Mouse (Mus musculus): ENCODE data around the gene Hist1h2bn.
"Not testable (repeated sequence)": the region's sequence is repeated elsewhere in the genome, so short reads cannot be mapped to it uniquely, and the experiment has no call there.

Gene Hist1h2bn

DNA sequence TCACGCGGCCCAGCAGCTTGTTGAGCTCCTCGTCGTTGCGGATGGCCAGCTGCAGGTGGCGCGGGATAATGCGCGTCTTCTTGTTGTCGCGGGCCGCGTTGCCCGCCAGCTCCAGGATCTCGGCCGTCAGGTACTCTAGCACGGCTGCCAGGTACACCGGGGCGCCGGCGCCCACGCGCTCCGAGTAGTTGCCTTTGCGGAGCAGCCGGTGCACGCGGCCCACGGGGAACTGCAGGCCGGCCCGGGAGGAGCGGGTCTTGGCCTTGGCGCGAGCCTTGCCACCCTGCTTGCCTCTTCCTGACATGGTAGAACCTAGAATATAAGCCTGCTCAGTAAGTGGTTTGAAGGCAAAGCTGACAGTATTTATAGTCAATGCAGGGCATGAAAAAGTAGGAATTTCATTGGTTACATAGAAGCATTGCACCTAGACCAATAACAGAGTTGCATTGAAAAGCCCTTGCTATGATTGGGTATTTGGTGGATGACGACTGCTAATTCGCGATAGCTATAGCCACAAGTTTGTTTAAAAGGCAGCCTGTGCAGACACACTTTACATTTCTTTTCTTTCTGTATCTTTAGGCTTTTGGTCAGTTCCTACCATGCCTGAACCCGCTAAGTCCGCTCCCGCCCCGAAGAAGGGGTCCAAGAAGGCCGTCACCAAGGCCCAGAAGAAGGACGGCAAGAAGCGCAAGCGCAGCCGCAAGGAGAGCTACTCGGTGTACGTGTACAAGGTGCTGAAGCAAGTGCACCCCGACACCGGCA lies at the start of gene Hist1h2bn, which contains the start of gene Hist1h2ak:
Gene Hist1h2bn (plus strand): TSS at position 600 of the 762 bp plus-strand sequence.
Gene Hist1h2ak (minus strand): TSS at position 304 of the 762 bp plus-strand sequence.
- DNase-seq (ENCODE audit: low read depth), result peak; percentile 96

DNA sequence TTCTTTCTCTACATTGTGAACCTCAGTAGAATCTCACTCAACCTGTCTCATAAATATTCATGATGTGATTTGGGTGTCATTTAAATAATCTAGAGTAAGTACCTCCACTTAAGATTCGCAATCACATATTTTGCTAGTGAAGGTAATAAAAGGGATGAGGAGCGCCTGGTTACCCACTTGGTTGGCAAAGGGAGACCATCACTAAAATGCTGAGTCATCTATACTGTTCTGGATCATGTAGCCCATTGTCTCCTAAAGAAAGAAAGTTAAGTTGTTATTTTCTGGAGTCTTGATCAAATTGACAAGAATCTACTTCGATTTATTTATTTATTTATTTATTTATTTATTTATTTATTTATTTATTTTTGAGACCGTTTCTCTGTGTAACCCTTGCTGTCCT lies 47.3 kb upstream of the Hist1h2bn start:
- DNase-seq (ENCODE audit: low read depth), result no peak

- DNase-seq (ENCODE audit: low read depth), result peak; percentile 81
These were observed 43.8 kb upstream of the Hist1h2bn start for GRCm38 (mm10) chr13:21710031-21710711.

DNA sequence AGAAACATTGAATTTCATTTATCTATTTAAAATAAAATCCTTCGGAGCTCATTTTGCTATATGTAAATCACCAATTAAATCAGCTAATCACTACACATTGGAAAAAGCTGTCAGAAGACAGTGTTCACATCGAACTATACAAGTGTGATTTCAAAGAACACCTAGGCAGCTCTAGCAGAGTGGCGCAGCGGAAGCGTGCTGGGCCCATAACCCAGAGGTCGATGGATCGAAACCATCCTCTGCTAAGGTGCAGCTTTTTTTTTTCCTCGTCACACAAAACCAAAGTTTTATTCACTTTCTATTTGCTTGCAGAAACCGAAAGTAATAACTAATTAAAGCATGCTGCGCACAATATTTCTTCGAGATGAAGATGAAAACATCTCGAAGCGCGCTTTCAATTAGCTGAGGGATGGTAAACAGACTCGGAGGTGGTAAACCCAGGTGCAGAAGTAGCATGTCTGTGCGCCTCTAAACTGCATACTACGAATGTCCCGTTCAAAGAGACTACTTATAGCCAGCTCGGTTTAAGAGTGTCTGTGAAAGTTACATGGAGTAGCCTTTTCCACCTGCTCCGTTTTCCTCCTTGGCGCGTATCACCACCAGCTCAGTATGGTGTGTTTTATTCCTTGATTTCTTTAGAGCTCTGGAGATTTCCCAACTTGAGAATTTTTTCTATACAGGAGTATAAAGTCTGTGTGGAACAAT lies 43.0 kb upstream of the Hist1h2bn start:
- DNase-seq (ENCODE audit: low read depth), result peak; percentile 59

DNA sequence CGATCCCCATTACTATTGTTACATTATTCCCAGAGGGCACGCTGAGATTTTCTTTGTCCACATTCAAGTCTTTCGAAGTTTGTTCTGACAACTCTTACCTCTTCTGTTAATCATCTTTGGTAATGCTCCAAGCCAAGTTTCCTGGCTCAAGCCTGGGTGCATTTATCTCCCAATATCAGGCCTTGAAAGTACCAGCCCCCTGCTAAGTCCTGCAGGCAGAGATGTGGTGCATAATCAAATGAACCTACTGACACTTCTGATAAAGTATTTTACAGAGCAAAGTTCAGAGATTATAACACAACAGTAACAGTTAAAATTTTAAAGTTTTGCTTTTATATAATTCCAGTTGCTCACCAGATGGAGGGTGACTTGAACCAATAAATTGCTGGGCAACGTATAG lies 42.2 kb upstream of the Hist1h2bn start:
- no peak for DNase-seq (ENCODE audit: low read depth)

GRCm38 (mm10) chr13:21714725-21715124 lies 39.2 kb upstream of the Hist1h2bn start:
- DNase-seq (ENCODE audit: low read depth), result peak; percentile 77

GRCm38 (mm10) chr13:21715131-21715863 lies 38.6 kb upstream of the Hist1h2bn start:
- peak; percentile 66 for DNase-seq (ENCODE audit: low read depth)

- peak; percentile 92 for DNase-seq (ENCODE audit: low read depth)
These were observed 37.9 kb upstream of the Hist1h2bn start, which contains the start of the genes Hist1h2bl and Hist1h2ai for GRCm38 (mm10) chr13:21715864-21716539. TSS of gene Hist1h2bl (minus strand) at chr13:21716143. TSS of gene Hist1h2ai (plus strand) at chr13:21716422.

DNA sequence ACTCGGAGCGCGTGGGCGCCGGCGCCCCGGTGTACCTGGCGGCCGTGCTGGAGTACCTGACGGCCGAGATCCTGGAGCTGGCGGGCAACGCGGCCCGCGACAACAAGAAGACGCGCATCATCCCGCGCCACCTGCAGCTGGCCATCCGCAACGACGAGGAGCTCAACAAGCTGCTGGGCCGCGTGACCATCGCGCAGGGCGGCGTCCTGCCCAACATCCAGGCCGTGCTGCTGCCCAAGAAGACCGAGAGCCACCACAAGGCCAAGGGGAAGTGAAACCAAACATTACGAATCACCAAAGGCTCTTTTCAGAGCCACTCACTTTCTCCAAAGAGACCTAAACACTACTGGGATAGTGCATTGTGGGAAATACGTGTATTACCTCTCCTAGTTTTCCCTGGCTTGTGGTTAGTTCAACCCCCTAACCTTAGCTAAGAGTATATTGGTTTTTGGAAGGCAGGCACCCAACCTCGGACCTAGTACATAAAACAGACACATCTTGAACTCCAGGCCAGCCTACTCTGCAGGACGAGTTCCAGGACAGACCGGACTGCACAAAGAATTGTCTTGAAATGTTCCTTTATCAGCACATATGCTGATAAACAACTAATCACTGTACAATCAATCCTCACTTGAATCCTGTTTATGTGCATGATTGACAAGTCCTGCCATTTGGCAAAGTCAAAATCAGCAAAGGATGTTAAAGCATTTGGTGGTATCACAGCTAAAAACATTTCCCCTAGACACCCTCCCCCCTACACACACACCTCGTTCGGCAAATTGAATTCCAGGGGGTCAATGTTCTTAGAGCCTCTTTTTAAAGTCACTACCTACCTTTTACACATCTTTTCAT lies 37.2 kb upstream of the Hist1h2bn start:
- not testable (repeated sequence) for DNase-seq (ENCODE audit: low read depth)

GRCm38 (mm10) chr13:21717397-21718357 lies 36.2 kb upstream of the Hist1h2bn start, which contains the start of gene Hist1h3h:
TSS of gene Hist1h3h (plus strand) at chr13:21717659.
- peak; percentile 90 for DNase-seq (ENCODE audit: low read depth)

DNA sequence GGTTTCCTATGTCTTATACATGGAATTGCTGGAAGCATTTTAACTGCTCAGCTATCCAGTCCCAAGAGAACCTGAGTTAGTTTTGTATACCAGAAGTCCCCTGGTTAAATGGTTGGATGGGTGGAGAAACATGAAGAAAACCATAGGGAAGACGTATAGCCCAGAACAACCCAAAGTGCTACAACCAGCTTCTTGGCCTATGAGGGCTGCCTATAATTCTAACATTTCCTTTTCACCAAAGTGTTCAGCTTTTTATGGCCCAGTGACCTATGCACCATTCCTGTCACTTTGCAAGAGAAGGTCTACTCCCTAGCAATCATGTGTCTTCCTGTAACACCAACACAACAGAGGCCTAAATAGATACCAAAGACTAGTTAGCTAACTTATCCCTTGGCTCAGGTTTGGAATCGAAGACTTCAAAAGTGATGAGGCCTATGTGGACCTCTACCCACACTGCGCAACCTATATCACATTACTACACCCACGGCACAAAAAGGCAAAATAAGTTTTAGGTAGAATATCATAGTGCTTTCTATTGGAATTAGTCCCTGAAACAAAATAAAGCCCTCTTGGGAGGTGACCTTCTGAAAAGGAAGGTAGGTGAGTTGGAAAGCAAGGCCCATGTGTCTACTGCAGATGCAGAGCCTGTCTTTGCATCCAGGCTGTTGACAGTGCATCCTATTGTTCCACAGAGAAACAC lies 35.4 kb upstream of the Hist1h2bn start:
- DNase-seq (ENCODE audit: low read depth), result peak; percentile 56

DNA sequence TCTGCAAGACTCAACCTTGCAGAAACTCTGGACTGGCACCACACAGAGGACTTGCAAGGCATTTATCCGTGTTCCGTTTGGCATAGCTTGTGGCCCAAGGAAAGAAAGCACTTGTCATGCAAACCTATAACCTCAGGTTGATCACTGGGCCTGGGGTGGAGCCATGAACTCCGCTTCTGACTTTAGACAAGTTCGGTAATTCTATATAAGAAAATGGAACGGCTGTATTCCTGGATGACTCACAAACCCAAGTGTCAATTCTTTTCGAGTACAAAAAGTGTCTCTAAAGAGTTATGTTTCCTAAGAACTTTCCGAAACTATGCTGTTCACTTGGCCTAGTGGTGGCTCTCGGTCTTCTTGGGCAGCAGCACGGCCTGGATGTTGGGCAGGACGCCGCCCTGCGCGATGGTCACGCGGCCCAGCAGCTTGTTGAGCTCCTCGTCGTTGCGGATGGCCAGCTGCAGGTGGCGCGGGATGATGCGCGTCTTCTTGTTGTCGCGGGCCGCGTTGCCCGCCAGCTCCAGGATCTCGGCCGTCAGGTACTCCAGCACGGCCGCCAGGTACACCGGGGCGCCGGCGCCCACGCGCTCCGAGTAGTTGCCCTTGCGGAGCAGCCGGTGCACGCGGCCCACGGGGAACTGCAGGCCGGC lies 32.7 kb upstream of the Hist1h2bn start:
- not testable (repeated sequence) for DNase-seq (ENCODE audit: low read depth)

GRCm38 (mm10) chr13:21721757-21722372 lies 32.1 kb upstream of the Hist1h2bn start, which contains the start of gene Hist1h2bm:
TSS of gene Hist1h2bm (plus strand) at chr13:21722044.
- peak; percentile 82 for DNase-seq (ENCODE audit: low read depth)

DNA sequence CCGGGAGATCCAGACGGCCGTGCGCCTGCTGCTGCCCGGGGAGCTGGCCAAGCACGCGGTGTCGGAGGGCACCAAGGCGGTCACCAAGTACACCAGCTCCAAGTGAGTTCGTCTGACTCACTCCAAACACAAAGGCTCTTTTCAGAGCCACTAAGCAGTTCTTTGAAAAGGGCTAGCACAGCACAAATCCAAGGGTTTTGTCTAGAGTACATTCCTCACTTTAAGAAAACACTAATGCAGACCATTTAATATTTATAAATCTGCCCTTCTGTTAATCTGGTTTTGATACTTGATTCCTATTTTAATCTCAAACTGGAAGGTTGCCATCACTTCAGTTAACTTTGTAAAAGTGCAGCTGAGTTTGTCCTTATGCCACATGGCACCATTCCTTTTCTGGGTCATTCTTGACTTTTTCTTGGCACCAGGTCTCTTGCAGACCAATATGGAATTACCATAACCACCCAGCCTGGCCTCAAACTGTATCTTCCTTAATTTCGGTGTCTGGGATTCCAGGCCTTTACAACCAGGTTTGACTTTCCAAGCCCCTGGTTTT lies 31.5 kb upstream of the Hist1h2bn start:
- no peak for DNase-seq (ENCODE audit: low read depth)

DNA sequence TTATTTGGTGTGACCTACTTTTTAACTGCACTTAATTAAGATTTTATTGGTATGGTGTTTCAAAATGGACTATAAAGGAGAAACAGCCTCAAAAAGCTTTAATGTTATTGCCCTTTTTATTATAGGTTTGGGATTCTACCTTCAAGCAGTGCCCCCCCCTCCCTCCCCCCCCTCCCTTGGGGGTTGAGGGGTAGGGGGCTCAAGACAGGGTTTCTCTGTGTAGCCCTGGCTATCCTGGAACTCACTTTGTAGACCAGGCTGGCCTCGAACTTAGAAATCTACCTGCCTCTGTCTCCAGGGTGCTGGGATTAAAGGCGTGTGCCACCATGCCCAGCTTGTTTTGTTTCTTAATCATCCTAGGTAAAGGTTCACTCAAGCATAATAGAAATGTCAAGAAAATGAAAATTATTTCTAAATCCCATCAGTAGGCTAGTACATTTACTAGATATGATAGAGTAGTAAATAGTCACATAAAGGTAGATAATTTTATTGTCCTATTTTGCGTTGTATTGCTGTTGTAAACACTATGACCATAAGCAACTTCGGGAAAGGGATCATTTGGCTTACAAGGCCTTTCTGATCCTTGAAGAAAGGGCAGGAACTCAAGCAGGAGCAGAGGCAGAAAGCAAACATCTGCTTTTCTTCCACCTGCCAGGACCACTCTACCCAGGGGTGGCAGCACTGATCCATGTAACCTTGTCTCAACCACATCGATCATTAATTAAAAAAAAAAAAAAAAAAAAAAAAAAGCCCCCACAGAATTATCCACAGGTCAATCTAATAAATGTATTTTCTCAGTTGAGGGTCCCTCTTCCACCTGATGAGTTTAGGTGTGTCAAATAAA lies 30.7 kb upstream of the Hist1h2bn start:
- DNase-seq (ENCODE audit: low read depth), result no peak

Data from c-Kit-positive CD71-positive TER-119-negative erythroid progenitor cells, embryonic 14.5 days (primary cell).